Mouse (Mus musculus) heart, embryonic 10.5 days (tissue): Measurements from ENCODE around the gene Dnajc21. TPM values are rescaled to one million over a fixed set of nuclear protein-coding genes. Genes with fewer than 3 reads are reported as not detected.

Experiments
- DNase-seq: peaks from one replicate; pipeline ENCODE4 v3.0.0-alpha.2; 2017; ENCODE audit warnings: low spot score
- H3K27ac ChIP-seq: fragments of 300-500 bp; sonication (generic); 2 replicates; pipeline ENCODE4 v1.5.1; 2016; ENCODE audit warnings: mild to moderate bottlenecking
- H3K27me3 ChIP-seq: fragments of 300-500 bp; sonication (generic); 2 replicates; pipeline ENCODE4 v1.6.1; 2016; ENCODE audit warnings: mild to moderate bottlenecking; ENCODE audit not compliant: poor library complexity, insufficient read depth, severe bottlenecking
- H3K36me3 ChIP-seq: fragments of 300-500 bp; sonication (generic); 2 replicates; pipeline ENCODE4 v1.6.1; 2016; ENCODE audit warnings: mild to moderate bottlenecking, moderate library complexity
- H3K4me1 ChIP-seq: fragments of 300-500 bp; sonication (generic); 2 replicates; pipeline ENCODE4 v1.6.1; 2016; ENCODE audit warnings: mild to moderate bottlenecking
- H3K4me3 ChIP-seq: fragments of 300-500 bp; sonication (generic); 2 replicates; pipeline ENCODE4 v1.5.1; 2016; ENCODE audit warnings: mild to moderate bottlenecking, moderate library complexity
- H3K9me3 ChIP-seq: fragments of 300-500 bp; sonication (generic); 2 replicates; pipeline ENCODE4 v1.6.1; 2016; ENCODE audit warnings: mild to moderate bottlenecking, moderate library complexity
- WGBS: fragments of 180-500 bp; shearing (Covaris S2); methylation state at CpG from one replicate; pipeline ENCODE4 v1.1.7; 2016; 5-methylcytosine and 5-hydroxymethylcytosine counted together
- polyA plus RNA-seq: library from polyadenylated mRNA; unstranded; fragments of >200 nt; fragmentation: Nextera tagmentation; extraction: Ambion mirVana; gene quantifications from 2 replicates; pipeline ENCODE4 v1.2.1, GENCODE M21; 2016

Gene Dnajc21
- polyA plus RNA-seq, 1 experiment from 2014 or later: 9.8 TPM

- 13% methylated on average over 3 of the region's 3 CpGs for WGBS
Measured at GRCm38 (mm10) chr15:10470941-10471340, 625 bp upstream of the Dnajc21 start.

GRCm38 (mm10) chr15:10469641-10470150 is 620 bp downstream of the Dnajc21 start:
- peaks cover 7% of the 10 kb centered on the region; the same call in 1 of the 2 replicates for H3K4me1 ChIP-seq
- H3K9me3 ChIP-seq: no peaks in the 10 kb centered on the region
- H3K27me3 ChIP-seq: no peaks in the 10 kb centered on the region
- peak overlapping the region; percentile 89 for H3K4me3 ChIP-seq
- DNase-seq: no peak
- under 1% methylated on average over 39 of the region's 40 CpGs for WGBS
- H3K36me3 ChIP-seq: no peaks in the 10 kb centered on the region
- peak overlapping the region; percentile 91 for H3K27ac ChIP-seq

More at GRCm38 (mm10) chr15:10470941-10471340, 625 bp upstream of the Dnajc21 start:
- peak overlapping the region; percentile 91; the same call in 1 of the 2 replicates for H3K27ac ChIP-seq
- H3K4me1 ChIP-seq: peaks cover 7% of the 10 kb centered on the region; the same call in 1 of the 2 replicates
- DNase-seq: no peak
- H3K27me3 ChIP-seq: no peaks in the 10 kb centered on the region
- H3K9me3 ChIP-seq: no peaks in the 10 kb centered on the region
- peak overlapping the region; percentile 89 for H3K4me3 ChIP-seq
- peaks cover 10% of the 10 kb centered on the region for H3K36me3 ChIP-seq

DNA sequence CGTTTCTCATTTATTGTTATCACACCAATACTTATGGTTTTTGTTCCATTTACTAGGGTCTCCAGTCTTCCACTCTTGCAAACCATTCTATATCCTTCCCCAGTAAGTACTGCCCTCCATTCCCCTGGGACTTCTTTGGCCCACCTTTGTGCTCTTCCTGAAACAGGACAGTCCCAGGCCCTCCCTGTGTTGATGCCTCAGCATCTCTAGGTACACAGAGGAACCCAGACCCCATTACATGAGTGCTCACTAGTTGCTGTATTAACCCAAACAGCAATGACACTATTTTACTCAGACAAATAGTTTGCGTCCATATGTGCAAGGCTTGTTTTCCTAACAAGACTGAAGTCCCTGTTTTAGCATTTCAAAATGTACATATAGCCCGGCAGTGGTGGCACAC is 1.6 kb downstream of the Dnajc21 start:
- no peak for DNase-seq
- H3K27me3 ChIP-seq: no peaks in the 10 kb centered on the region
- no peak overlapping the region for H3K27ac ChIP-seq
- peaks cover 7% of the 10 kb centered on the region; the same call in 1 of the 2 replicates for H3K4me1 ChIP-seq
- 80% methylated on average over 3 of the region's 3 CpGs for WGBS
- H3K36me3 ChIP-seq: no peaks in the 10 kb centered on the region
- H3K9me3 ChIP-seq: no peaks in the 10 kb centered on the region
- no peak overlapping the region for H3K4me3 ChIP-seq

- no peak for DNase-seq
- Histone ChIP-seq H3K27ac (no peak overlapping the region), H3K9me3 (no peaks in the 10 kb centered on the region), H3K27me3 (no peaks in the 10 kb centered on the region), H3K4me3 (no peak overlapping the region), H3K4me1 (peaks cover 7% of the 10 kb centered on the region; the same call in 1 of the 2 replicates), H3K36me3 (peaks cover 25% of the 10 kb centered on the region)
- WGBS: 89% methylated on average over 3 of the region's 3 CpGs
Measured at GRCm38 (mm10) chr15:10464678-10465077, 5.6 kb downstream of the Dnajc21 start.

DNA sequence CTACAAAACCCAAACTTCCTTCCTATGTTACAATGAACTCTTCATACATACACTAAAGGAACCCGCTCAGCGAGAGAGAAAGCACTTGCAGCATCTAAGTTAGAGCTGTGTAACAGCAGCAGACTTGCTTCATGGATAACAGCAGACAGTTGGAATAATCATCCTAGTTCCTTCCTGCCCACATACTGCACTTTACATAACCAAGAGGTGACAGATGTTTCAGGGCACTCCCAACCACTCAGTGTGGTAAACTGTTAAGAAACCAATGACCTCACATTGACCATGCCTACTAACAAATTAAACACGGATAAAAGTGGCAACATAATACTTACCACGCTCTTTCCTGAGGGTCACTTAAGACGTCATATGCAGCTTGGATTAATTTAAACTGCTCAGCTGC is 6.8 kb downstream of the Dnajc21 start:
- Histone ChIP-seq H3K27me3 (no peaks in the 10 kb centered on the region), H3K36me3 (peaks cover 34% of the 10 kb centered on the region), H3K4me1 (0 out of 2 replicates have a peak, but pooled peaks cover 7% of the 10 kb centered on the region), H3K9me3 (no peaks in the 10 kb centered on the region), H3K4me3 (no peak overlapping the region), H3K27ac (no peak overlapping the region)
- 89% methylated on average over 5 of the region's 5 CpGs for WGBS
- no peak for DNase-seq

DNA sequence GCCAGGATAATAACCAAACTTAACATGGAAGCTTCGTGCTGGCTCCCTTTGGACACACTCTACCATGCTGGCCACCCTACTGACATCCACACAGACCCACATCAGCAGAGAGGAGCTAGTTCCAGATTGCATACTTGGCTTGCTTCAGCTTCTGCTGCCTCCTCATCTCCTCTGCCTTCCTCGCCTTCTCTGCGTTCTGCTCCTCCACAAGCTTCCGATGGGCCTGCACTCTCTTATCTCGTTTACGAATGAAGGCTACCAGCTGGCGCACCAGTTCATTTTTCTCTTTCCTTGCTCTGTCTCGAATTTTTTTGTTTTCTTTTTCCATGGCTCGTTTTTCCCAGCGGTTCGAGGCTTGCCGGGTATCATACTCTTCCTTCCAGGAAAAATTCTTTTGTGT is 9.3 kb downstream of the Dnajc21 start:
- H3K4me1 ChIP-seq: no peaks in the 10 kb centered on the region
- H3K27me3 ChIP-seq: no peaks in the 10 kb centered on the region
- H3K27ac ChIP-seq: no peak overlapping the region
- WGBS: 79% methylated on average over 12 of the region's 12 CpGs
- no peaks in the 10 kb centered on the region for H3K9me3 ChIP-seq
- peaks cover 55% of the 10 kb centered on the region for H3K36me3 ChIP-seq
- no peak for DNase-seq
- H3K4me3 ChIP-seq: no peak overlapping the region

- no peaks in the 10 kb centered on the region for H3K9me3 ChIP-seq
- peaks cover 41% of the 10 kb centered on the region for H3K36me3 ChIP-seq
- DNase-seq: no peak
- no peaks in the 10 kb centered on the region for H3K27me3 ChIP-seq
- whole genome bisulfite sequencing: 89% methylated on average over 3 of the region's 3 CpGs
- H3K4me1 ChIP-seq: no peaks in the 10 kb centered on the region
- H3K27ac ChIP-seq: no peak overlapping the region
- H3K4me3 ChIP-seq: no peak overlapping the region
Measured at GRCm38 (mm10) chr15:10447102-10447501, 23.2 kb downstream of the Dnajc21 start.

- no peak overlapping the region for H3K27ac ChIP-seq
- DNase-seq: no peak
- H3K36me3 ChIP-seq: peaks cover 17% of the 10 kb centered on the region; the same call in 1 of the 2 replicates
- H3K9me3 ChIP-seq: no peaks in the 10 kb centered on the region
- no peaks in the 10 kb centered on the region for H3K4me1 ChIP-seq
- no peaks in the 10 kb centered on the region for H3K27me3 ChIP-seq
- H3K4me3 ChIP-seq: no peak overlapping the region
- WGBS: 90% methylated on average over 1 of the region's 1 CpGs
Measured at GRCm38 (mm10) chr15:10442275-10442674, 28.0 kb downstream of the Dnajc21 start.

DNA sequence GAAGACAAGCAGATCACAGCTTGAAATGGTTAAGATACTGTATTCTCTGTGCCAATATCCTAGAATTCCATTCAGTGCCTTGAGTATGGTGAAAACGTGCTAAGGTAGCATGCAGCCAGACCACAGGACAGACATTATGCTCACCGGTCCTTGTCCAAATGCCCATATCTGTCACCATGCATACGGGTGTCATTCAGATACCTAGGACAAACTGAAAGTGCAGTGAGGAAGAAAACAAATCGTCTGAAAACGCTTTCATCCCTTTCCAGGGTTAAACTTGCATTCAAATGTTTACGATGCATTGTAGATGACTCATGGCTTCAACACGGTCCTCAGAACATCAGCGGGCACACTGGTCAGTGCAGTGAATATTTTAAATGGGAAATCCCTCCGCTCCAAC is 28.8 kb downstream of the Dnajc21 start:
- Histone ChIP-seq H3K9me3 (no peaks in the 10 kb centered on the region), H3K36me3 (peaks cover 12% of the 10 kb centered on the region; the same call in 1 of the 2 replicates), H3K27me3 (no peaks in the 10 kb centered on the region), H3K4me3 (no peak overlapping the region), H3K27ac (no peak overlapping the region), H3K4me1 (no peaks in the 10 kb centered on the region)
- no peak for DNase-seq
- 90% methylated on average over 9 of the region's 9 CpGs for WGBS

DNA sequence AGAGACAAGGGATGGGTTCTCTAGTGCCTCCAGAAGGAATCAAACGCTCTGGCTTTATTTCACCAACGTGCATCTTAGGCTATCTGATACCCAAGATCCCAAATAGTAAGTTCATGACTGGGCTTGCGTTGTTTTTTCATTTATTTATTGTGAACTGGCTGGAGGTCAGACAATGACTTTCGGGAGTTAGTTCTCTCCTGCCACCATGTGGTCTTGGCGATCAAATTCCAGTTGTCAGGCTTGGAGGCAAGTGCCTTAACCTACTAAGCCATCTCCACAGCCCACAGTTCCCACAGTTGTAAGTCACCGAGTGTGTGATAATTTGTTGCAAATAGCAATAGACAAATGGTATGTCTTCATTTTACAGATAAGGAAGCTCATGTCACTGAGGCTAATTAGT is 30.4 kb downstream of the Dnajc21 start:
- DNase-seq: no peak
- Histone ChIP-seq H3K4me1 (no peaks in the 10 kb centered on the region), H3K4me3 (no peak overlapping the region), H3K36me3 (peaks cover 3% of the 10 kb centered on the region; the same call in 1 of the 2 replicates), H3K27me3 (no peaks in the 10 kb centered on the region), H3K27ac (no peak overlapping the region), H3K9me3 (no peaks in the 10 kb centered on the region)
- WGBS: 76% methylated on average over 6 of the region's 6 CpGs

DNA sequence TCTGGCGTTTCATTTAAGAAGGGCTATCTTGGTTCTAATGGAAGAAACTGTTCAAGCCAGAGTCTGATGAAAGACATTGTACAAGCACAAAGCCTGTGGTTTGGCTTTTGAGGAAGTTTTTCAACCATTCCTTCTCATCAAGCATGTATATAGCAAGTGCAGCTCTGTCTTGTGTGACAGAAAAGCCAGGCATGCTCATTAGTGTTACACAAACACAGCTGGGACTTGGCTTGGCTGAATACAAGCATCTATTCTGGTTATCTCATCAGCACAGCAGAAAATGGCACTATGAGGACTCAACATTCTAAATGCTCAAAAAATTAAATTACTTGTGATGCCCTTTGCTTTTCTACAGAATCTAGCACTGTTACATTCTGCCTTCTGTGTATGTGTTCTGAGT is 33.4 kb downstream of the Dnajc21 start:
- no peaks in the 10 kb centered on the region for H3K4me1 ChIP-seq
- no peak overlapping the region for H3K4me3 ChIP-seq
- no peak overlapping the region for H3K27ac ChIP-seq
- no peak for DNase-seq
- 86% methylated on average over 1 of the region's 1 CpGs for WGBS
- no peaks in the 10 kb centered on the region; the same call in 1 of the 2 replicates for H3K36me3 ChIP-seq
- no peaks in the 10 kb centered on the region for H3K27me3 ChIP-seq
- no peaks in the 10 kb centered on the region for H3K9me3 ChIP-seq

DNA sequence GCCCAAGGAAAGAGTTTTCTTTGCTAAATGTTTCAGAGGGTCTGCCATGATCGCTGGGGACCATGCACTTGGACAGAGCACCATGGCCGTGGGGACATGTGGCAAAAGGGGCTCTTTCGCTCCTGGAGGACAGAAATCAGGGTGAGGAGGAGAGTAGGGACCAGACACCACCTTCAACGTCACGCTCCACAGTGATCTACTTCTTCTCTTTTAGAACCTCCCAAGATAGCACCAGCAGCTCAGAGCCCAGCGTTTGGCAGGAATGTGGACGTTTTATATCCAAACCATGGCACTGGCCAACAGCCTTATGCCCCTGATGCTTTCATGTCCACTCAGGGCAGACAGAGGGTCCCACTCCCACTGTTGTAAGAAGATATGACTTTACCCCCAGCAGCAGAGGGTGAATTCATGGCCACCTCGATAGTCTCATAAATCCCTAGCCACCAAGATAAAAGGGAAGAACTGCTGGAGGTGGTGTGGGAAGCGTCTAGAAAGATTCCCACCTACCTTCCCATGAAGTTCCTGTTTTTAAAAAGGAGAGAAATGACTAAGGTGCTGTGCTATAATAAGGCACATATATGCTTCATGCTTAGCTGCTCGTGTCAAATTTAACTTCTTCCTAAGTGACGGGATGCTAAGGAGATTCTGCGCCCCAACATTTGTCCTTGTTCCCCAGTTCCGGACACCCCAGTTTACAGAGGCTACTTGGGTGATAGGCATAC is 43.6 kb downstream of the Dnajc21 start:
- H3K27me3 ChIP-seq: no peaks in the 10 kb centered on the region
- H3K9me3 ChIP-seq: no peaks in the 10 kb centered on the region
- no peaks in the 10 kb centered on the region for H3K36me3 ChIP-seq
- WGBS: 85% methylated on average over 13 of the region's 13 CpGs
- peak; percentile 27 for DNase-seq
- no peak overlapping the region for H3K4me3 ChIP-seq
- no peak overlapping the region for H3K27ac ChIP-seq
- H3K4me1 ChIP-seq: no peaks in the 10 kb centered on the region

GRCm38 (mm10) chr15:10426124-10426523 is 44.2 kb downstream of the Dnajc21 start:
- no peaks in the 10 kb centered on the region for H3K9me3 ChIP-seq
- DNase-seq: no peak
- H3K4me1 ChIP-seq: no peaks in the 10 kb centered on the region
- no peak overlapping the region for H3K4me3 ChIP-seq
- no peaks in the 10 kb centered on the region for H3K27me3 ChIP-seq
- no peak overlapping the region for H3K27ac ChIP-seq
- no peaks in the 10 kb centered on the region for H3K36me3 ChIP-seq
- WGBS: 78% methylated on average over 6 of the region's 6 CpGs
